Mouse (Mus musculus) hindlimb bud, embryonic 11.5 days (tissue): ENCODE results near the gene Plpp3.

Experiments used
- DNase-seq: peaks from one replicate; pipeline ENCODE4 v3.0.0-alpha.2; 2012; ENCODE audit warnings: low read depth, low spot score; ENCODE audit errors: extremely low spot score

Plpp3 gene

DNA sequence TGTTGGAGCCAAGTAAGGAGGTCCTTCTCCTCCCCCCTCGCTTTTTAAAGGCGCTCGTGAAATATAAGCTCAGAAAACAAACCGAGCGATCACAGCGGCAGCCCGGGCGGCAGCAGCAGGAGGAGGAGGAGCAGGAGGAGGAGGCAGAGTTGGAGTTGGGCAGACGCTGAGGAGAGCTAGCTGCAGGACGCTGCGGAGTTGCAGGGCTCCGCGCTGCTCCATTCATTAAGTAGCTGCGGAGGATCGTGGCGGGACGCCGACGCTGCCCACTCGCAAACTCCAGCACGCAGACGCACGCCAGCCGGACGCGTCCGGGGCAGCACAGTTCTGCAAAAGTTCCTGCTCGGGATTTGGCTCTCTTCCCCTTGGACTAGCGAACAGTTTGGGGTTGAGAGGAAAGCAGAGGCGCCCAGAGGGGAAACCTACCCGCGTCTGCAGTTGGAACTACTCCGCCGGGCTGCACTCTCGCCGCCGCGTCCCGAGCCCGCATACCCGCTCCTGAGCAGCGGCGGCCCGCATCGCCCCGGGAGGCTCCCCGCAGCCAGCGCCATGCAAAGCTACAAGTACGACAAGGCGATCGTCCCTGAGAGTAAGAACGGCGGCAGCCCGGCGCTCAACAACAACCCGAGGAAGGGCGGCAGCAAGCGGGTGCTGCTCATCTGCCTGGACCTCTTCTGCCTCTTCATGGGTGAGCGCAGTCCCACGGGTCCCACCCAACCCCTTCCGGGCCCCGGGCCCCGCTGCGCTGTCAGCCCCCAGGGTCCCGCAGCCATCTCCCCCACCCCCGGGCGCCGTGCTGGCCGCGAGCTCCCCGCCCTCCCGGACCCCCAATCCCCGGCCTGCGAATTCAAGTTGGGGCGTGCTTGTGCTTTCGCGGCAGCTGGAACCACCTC is at the start of gene Plpp3:
Gene Plpp3, plus strand, starts transcription at position 72 of the 893 bp plus-strand sequence.
- no peak for DNase-seq

DNA sequence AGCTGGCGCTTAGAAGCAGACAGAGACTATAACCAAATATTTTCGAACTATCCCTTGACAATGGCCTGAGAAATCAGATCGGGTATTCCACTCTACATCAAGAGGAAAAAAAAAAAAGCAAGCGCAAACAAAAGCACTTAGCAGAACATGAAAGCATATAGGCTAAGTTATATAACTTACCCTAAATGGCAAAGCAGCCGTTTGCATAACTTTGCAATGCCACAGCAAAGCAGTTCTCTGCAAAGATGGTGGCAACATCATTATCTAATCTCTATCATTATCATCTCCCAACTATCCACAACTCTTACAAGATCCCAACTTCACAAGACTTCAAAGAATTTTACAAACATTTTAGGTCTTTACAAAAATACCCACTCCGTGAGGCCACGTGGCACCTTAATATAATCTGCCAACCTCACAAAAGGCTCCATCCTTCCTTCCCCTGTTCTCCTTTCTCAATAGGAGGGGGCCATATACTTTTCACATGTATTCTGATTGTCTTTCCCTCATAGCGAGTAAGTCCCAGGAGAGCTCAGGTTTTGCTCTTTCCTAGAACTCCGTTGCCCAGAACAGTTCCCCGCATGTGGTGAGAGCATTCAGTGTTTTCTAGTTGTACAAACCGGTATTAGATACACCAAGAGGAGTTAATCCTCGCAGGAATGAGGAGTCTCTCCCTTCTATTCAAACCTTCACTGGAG is 49.1 kb upstream of the Plpp3 start:
- no peak for DNase-seq

DNA sequence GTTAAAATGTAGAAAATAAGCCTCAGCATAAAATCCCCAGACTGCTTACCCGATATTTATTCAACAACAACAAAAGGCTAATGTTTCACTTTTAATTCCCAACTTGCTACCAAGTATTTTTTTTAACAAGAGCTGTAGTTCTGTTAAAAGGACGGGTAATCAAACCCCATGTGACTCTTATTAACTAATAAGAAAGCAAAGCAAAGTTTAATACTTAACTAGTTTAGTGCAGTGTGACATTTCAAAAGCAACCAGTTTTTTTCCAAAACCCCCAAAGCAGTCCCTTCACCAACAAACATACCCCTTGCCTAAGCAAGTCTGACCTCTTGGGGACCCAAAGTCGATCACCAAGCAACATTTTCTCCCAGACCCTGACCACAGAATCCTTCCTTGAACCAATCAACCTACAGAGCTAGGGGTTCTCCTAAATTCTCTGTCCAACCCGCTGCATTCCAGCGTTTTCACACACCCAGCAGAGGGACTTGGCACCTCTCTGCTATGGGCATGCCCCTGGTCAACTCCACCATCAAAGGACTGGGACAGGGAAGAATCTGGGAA is 48.4 kb upstream of the Plpp3 start:
- DNase-seq, result no peak

DNA sequence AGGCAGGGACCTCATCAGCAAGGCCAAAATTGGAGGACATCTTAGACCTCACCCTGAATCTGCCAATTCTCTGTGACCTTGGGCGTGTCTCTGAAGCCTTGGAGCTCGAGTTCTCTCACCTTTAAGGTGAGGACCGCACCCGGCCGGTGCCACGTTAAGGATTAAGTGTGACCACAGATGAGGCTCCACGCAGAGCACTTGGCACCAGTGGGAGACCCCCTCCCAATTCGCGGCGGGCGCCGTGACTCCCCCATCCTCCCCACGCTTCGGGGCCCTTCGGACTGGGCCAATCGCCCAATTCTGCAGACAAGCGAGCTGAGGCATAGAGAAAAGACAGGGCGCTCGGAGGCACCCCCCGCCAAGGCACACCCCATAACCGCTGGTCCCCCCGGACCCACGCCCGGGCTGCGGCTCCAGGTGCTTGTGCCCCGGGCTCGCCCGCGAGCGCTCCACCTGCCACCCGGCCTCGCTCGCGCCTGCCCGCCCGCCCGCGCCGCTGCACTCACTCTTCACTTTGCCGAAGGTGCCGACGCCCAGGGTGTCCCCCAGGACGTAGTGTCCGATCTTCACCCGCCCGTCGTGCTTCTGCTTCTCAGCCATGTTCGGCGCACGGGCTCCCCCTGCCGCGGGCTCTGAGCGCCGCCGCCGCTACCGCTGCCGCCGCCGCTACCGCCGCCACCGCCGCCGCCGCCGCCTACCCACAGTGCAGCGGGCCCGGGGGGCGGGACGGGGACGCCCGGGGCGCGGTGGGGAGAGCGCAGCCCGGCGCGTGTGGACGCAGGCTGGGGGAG is 47.8 kb upstream of the Plpp3 start, which contains the start of gene Prkaa2:
Gene Prkaa2, minus strand, starts transcription at position 692 of the 791 bp plus-strand sequence.
- DNase-seq, result no peak

DNA sequence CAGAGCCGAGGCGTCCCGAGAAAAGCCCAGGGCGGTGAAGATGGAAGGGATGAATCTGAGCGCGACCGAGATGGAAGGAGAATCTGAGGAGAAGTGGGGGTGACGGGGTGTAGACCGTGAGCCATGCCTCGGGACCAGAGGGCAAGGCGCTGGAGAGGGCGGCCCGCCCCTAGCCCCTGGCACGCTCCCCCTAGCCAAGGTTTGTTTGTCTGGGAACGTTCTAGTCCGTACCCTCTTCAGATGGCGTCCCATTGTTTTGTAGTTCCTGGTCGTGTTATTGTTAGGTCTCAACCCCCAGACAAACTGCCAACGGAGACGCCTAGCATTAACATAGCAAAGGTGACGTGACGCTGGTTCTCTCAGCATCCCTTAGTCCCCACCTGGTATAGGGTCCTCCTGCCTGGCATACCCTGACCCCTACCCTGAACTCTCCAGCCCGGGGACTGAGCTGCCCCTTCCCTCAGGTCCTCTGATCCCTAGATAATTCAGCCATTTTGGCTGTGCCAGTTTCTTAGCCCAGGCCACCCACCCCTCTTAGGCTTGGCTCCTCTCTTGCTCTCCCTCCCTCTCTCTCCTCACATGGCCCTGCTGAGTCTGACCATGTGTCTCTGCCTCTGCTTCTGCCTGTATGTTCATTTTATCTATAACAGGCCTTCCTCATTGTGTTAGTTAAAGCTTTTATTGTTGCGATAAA is 47.0 kb upstream of the Plpp3 start:
- no peak for DNase-seq

DNA sequence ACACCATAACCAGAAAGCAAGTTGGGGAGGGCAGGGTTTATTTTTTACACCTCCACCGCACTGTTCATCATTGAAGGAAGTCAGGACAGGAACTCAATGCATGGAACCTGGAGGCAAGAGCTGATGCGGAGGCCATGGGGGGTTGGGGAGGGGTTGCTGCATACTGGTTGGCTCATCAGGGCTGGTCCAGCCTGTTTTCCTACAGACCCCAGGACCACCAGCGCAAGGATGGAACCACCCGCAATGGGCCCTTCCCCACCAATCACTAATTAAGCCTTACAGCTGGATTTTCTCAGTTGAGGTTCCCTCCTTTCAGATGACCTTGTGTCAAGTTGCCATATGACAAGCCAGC is 46.5 kb upstream of the Plpp3 start:
- DNase-seq, result no peak

DNA sequence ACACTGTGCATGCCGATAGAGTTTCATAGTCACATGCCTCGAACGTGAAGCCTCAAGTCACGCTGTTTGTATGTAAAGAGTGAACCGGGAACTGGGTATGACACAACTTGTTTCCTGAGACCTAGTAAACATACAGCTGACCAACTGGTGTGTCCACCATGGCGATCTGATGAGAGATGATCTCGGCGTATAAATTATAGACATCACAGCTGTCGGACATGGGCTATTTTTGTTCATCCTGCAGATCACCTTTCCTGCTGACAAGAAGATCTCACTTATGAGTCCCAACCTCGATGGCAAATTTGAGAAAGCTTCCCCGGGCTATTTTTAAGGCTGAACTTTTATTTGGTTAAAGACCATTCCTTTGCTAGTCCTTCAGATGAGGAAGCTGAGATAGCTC is 45.4 kb upstream of the Plpp3 start:
- no peak for DNase-seq

DNA sequence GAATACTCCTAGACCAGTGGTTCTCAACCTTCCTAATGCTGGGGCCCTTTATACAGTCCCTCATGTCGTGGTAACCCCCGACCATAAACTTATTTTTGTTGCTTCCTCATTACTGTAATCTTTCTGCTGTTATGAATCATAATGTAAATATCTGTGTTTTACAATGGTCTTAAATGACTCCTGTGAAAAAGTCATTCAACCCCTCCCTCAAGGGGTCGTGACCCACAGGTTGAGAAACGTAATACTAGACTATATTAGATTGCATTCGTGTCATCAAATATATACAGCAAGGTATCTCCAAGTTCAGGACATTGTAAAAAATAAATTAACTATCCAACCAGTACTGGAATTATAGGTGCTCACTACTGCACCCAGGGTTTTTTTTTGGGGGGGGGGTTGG is 44.1 kb upstream of the Plpp3 start:
- no peak for DNase-seq

DNA sequence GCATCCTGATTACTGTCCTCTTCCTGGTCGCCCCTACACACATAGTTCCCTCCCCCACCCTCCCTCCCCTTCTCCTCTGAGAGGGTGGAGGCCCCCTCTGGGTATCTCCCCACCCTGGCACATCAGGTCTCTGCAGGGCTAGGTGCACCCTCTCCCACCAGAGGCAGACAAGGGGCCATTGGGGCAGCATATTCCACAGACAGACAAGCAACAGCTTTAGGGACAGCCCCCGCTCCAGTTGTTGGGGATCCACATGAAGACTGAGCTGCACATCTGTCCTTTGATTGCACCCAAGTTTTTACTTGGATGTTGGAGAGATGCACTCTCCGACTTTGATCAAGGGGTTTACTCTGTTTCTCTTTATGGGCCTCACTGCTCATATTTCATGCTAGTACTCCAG is 43.7 kb upstream of the Plpp3 start:
- DNase-seq, result no peak

DNA sequence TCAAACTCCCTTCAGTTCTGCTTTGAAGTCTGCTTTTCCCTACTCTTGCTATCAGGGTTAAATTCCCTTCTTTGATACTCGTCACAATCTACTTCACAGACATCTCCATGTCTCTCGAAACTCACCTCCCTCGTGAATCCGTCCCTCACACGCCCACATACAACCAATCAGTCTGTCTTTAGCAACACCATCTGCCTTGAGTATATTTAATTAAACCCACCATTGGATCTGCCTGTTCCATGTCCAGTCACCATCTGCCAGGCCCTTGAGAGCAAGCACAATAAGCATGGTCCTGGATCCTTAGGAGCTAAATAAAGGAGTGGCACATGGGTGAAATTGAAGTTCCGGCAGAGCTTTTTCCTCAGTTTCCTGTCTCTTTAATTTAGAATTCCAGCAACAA is 36.1 kb upstream of the Plpp3 start:
- DNase-seq, result no peak

DNA sequence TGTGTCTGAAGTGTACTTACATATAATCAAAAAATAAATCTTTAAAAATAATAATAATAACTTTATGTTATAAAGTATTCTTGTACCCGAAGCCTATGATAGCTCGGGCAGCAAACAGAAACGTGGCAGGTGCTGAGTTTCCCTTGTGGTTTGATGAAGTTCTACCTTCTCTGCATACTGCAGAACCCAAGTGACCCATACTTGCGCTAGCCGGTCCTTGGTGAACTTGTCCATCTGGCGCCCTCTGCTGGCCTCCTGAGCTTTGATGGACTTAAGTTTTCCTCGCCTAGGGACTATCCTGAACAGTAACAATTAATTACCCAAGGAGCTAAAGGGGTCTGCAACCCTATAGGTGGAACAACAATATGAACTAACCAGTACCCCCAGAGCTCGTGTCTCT is 34.7 kb upstream of the Plpp3 start:
- DNase-seq, result no peak

DNA sequence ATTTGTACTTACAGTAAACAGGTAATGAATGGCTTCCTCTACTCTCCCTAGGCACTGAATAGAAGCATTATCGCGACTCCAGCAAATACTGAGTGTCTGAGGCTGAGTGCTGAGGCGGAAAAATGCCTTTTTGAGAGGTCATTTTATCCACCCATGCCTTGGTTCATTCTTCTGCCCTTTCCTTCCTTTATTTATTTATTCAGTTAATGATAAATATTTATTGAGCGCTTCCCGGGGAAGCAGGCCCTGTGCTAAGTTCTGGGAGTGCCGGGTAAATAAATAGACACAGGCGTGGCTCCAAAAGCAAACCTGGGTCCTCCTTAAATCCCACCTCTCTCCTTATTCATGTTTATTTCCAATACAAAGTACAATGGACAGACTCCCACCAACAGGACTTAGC is 27.9 kb upstream of the Plpp3 start:
- no peak for DNase-seq

DNA sequence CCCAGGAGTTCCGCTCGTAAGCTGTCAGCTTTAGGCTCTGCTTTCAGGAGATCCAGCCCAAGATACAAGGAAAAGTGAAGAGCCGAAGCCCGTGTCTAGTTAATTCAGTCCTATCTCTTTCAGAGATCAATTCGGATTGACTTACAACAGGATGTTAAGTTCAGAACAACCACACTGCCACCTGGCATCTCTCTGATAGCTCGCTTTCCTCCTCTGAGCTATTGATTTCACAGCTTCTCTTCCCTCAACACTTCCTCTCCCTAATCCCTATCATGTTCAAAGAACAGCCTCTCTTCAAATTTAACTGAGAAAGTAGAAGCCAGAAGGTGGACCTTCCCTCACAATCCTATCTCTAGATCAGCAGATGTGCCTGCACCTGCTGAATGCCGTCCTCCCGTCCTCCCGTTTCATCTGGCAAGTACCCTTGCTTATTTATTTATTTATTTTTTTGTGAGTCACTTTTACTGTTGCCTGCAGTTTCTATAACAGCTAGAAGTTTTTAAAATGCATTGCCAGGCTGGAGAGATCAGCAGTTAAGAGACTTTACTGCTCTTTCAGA is 25.3 kb upstream of the Plpp3 start:
- no peak for DNase-seq

DNA sequence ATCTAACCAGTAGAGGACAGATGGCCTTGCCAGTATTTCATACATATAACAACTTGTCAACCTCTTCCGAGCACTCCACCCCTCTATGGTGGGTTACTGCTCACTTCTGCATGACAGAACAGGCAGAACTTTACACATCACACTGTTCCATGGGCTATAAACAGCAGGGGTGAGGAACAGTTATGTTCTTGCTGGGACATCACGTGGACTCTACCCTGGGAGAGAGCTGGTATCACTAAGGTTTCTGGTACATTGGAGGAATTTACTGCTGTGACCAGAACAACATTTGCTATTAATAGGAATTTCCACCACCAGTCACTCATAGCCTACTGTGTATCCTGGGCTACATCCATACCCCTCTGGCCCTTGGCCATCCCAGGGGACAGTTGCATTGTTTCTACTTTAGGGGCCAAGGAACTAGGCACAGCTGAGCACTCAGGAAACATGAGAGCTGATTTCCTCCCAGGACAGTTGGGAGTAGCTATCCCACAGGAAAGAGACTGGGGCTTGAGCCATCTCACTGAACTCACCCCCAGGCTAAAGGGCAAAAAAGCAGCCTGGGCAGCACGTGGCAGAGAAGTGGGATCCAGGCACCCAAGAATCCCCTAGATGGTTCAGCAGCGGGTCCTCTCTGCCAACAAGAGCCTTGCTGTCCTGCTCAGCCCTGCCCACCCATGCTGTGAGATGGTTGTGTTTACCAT is 23.6 kb upstream of the Plpp3 start:
- DNase-seq, result no peak

DNA sequence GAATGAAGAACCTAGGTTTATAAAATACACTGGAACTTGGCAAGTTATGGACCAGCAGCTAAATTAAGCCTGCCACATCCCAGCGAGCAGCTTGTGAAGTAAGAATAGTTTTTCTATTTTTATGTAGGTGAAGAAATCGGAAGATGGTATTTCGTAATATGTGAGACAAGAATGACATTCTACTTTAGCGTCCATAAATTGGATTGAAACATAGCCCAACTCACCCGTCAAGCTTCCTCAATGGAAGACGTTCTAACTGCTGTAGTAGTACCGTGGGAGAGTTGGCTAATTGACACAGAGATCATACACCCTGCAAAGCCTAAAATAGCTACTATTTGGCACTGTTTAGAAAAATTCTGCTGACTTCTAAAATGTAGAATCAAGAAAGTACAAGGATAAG is 7.7 kb upstream of the Plpp3 start:
- DNase-seq, result no peak

DNA sequence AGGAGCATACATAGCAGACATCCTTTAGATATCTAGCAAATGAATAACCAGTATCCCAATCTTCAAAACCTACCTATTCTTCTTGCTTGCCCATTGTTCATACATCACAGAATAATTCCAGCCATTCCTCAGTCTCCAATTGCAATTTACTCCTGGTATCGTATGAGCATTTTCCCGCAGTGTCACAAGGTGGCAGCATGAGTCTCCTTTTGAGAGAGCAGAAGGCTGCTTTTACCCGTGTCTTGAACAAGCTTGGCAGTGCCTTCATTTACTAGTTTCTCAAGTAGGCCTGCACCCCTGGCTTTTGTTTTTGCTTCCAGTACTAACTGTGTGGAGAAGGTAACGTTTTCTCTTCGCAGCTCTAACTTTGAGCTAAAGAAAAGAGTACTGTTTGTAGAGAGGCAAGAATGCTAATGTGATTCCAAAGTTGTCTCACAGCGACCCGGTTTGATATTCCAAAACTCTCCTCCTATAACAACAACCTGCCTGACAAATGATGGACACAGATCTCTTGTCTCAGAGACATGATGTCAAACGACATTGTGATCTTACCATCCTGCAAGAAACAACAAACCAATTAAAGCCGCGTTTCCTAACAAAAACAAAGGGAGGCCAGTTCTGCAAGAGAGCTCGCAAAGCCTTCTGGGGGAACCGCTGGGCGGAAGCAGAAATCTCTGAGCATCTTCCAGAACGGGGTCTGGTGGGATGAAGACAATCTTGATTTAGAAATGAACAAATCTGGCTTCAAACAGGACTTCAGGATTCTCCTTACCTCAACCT is 5.0 kb upstream of the Plpp3 start:
- DNase-seq, result peak; percentile 68

DNA sequence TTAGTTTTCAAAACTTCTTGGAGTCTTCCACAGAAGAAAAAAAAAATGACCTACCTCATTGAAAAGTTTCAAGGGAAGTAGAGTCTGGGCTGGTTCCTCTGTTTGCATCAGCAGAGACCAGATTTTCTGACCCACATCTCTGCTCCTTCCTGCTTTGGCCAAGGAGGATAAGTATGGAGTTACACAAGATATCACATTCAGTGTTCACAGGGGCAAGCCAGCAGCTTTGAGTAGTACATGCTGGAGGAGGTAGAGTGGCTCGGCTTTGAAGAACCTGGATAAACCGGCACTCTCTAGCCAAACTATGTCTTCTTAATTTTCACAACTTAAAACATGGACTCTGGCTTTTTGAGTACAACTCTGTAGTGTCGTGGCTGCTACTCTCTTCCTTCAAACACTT is 3.9 kb upstream of the Plpp3 start:
- no peak for DNase-seq

DNA sequence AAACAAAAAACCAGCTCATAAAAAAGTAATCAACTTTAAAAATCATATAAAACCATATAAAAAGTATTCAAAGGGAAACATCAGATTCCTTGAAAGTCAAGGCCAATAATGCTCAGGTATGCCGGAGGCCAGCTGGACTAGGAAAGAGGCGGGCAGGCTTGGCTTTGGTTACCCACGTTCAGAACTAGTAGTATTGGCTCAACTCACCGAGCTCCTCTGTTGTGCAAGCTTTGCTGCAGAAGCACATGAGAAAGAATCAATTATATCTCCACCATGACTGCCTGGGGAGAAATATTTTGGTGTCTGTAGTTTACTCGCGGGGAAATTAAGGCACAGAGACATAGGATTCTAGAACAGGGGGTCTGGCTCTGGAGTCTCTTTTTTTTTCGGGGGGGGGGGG is 866 bp upstream of the Plpp3 start:
- no peak for DNase-seq

DNA sequence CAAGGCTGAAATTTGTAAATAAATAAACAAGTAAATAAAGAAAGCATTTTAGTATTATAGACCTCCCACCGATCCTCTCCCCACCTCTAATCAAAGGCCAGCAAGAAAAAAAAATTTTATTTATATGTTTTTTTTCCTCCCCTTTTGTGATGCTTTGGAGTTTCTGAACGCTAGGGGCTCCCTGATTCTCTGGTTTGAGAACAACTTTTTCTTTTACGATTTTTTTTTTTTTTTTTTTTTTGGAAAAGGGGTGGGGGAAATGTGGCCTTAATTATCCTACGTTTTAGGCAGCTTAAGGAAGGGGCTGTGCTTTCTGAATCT is 232 bp upstream of the Plpp3 start:
- peak; percentile 89 for DNase-seq
